ENCODE assay signal across 25 mouse cellular contexts in genomic region chr10:52028561-52029370, GRCm38 (mm10). TPM values are rescaled to one million over a fixed set of nuclear protein-coding genes. Genes with fewer than 3 reads are reported as not detected.
DNase-seq lines count a peak whose midpoint lies in the region; ATAC-seq and TF ChIP-seq lines count a peak whose summit lies in the region.
"Had no signal": no experiment of that assay in that cellular context is flagged by ENCODE, and none has a peak within 500 bp of the region (broad histone marks: within the 10 kb centered on the region; RNA-seq: fewer than 3 reads in every experiment).

No protein-coding gene starts in this region.

- H3K27ac ChIP-seq in hindbrain, embryonic 11.5 days (ENCODE audit: low read depth, low read length) = no peak overlapping the region
- H3K27ac ChIP-seq in hindbrain, embryonic 10.5 days = no peak overlapping the region
- H3K27ac ChIP-seq in liver, postnatal 0 days (ENCODE audit: low read depth) = no peak overlapping the region
- H3K27ac ChIP-seq: embryonic facial prominence, embryonic 15.5 days; hindbrain, postnatal 0 days; kidney, embryonic 15.5 days; limb, embryonic 15.5 days; liver, embryonic 14.5 days; lung, embryonic 15.5 days; neural tube, embryonic 12.5 days; stomach, embryonic 15.5 days had no signal

- H3K4me3 ChIP-seq in hindbrain, embryonic 11.5 days (ENCODE audit: low read depth, low read length) = no peak overlapping the region
- H3K4me3 ChIP-seq in hindbrain, embryonic 10.5 days = no peak overlapping the region
- H3K4me3 ChIP-seq in liver, postnatal 0 days (ENCODE audit: low read depth, low read length) = no peak overlapping the region
- H3K4me3 ChIP-seq: megakaryocyte, embryonic 14.5 days had no signal

- TF ChIP-seq EP300 in liver, postnatal 0 days (IDR thresholded peaks at IDR 0.05; ENCODE audit: low read depth) = no peak

- H3K4me1 ChIP-seq in hindbrain, embryonic 11.5 days (replicated peaks; ENCODE audit: control insufficient read depth, insufficient read depth, low read length) = peaks cover 7% of the 10 kb centered on the region
- H3K4me1 ChIP-seq in hindbrain, embryonic 10.5 days (replicated peaks) = peaks cover 14% of the 10 kb centered on the region
- H3K4me1 ChIP-seq in liver, postnatal 0 days (ENCODE audit: insufficient read depth) = no peaks in the 10 kb centered on the region

- no peak overlapping the region for H3K9ac ChIP-seq in hindbrain, embryonic 11.5 days (ENCODE audit: low read depth, low read length)
- H3K9ac ChIP-seq in liver, postnatal 0 days (replicated peaks) = no peak overlapping the region
- H3K9ac ChIP-seq: embryonic facial prominence, embryonic 15.5 days; kidney, embryonic 15.5 days; limb, embryonic 15.5 days; liver, embryonic 14.5 days; lung, embryonic 15.5 days; neural tube, embryonic 12.5 days; stomach, embryonic 15.5 days had no signal

- 2% methylated on average over 11 of the region's 11 CpGs for WGBS in hindbrain, embryonic 11.5 days
- 2% methylated on average over 11 of the region's 11 CpGs for WGBS in hindbrain, embryonic 10.5 days
- 3% methylated on average over 11 of the region's 11 CpGs for WGBS in liver, postnatal 0 days (ENCODE audit: insufficient replicate concordance)

- TF ChIP-seq CTCF in liver, postnatal 0 days (IDR thresholded peaks at IDR 0.05; ENCODE audit: low read depth) = no peak

- DNase-seq in embryo, embryonic 10.5 days (ENCODE audit: low spot score) = peak; percentile 31
- DNase-seq in embryo, embryonic 11 days = no peak
- DNase-seq in hindbrain, embryonic 11.5 days (ENCODE audit: low spot score) = peak; percentile 40
- DNase-seq in hindbrain, embryonic 10.5 days (ENCODE audit: low spot score) = no peak
- DNase-seq in retina, postnatal 1 day = peak; percentile 13
- no peak for DNase-seq in retina, embryonic 14.5 days (ENCODE audit: low spot score)
- DNase-seq in liver, postnatal 0 days = no peak
- DNase-seq: adrenal gland, postnatal 10 days; cerebellum, adult 9-10 months; kidney, adult 11 months; kidney, postnatal 36 days; layer of hippocampus, postnatal 36 days; lung, postnatal 36 days; right cerebral cortex, adult 18-20 months; right cerebral cortex, postnatal 4 days; thymus, postnatal 36 days had no signal

- H3K27me3 ChIP-seq in hindbrain, embryonic 11.5 days (ENCODE audit: control insufficient read depth, insufficient read depth, low read length) = peaks cover 53% of the 10 kb centered on the region
- peaks cover 86% of the 10 kb centered on the region for H3K27me3 ChIP-seq in hindbrain, embryonic 10.5 days (ENCODE audit: insufficient read depth, poor library complexity, severe bottlenecking)
- peaks cover 52% of the 10 kb centered on the region for H3K27me3 ChIP-seq in liver, postnatal 0 days (ENCODE audit: insufficient read depth, low read length)

- ATAC-seq in hindbrain, embryonic 11.5 days (ENCODE audit: low FRiP score) = no peak
- ATAC-seq in liver, postnatal 0 days = no peak

- H3K4me2 ChIP-seq in hindbrain, embryonic 11.5 days (replicated peaks; ENCODE audit: low read depth, low read length) = no peak overlapping the region
- H3K4me2 ChIP-seq in liver, postnatal 0 days (ENCODE audit: low read depth, low read length) = no peak overlapping the region

- no peaks in the 10 kb centered on the region for H3K9me3 ChIP-seq in hindbrain, embryonic 11.5 days (ENCODE audit: control insufficient read depth, low read length)
- H3K9me3 ChIP-seq in hindbrain, embryonic 10.5 days = no peaks in the 10 kb centered on the region
- H3K9me3 ChIP-seq in liver, postnatal 0 days (ENCODE audit: low read length) = no peaks in the 10 kb centered on the region
- H3K9me3 ChIP-seq: embryonic facial prominence, embryonic 15.5 days; kidney, embryonic 15.5 days; limb, embryonic 15.5 days; lung, embryonic 15.5 days; neural tube, embryonic 12.5 days; stomach, embryonic 15.5 days had no signal

- no peaks in the 10 kb centered on the region for H3K36me3 ChIP-seq in hindbrain, embryonic 11.5 days (ENCODE audit: control insufficient read depth, insufficient read depth, low read length)
- H3K36me3 ChIP-seq in hindbrain, embryonic 10.5 days = no peaks in the 10 kb centered on the region
- no peaks in the 10 kb centered on the region for H3K36me3 ChIP-seq in liver, postnatal 0 days (replicated peaks; ENCODE audit: insufficient read depth, low read length)
- H3K36me3 ChIP-seq: embryonic facial prominence, embryonic 15.5 days; kidney, embryonic 15.5 days; limb, embryonic 15.5 days; lung, embryonic 15.5 days; neural tube, embryonic 12.5 days; stomach, embryonic 15.5 days had no signal

RNA-seq across cellular contexts. Expression of gene Vgll2, which starts 6.5 kb away (rescaled TPM):
- polyA plus RNA-seq in hindbrain, embryonic 11.5 days (2014; fragmentation: Nextera tagmentation; extraction: Ambion mirVana) = 1.2 and 3.4 TPM in 2 replicates
- polyA plus RNA-seq in hindbrain, embryonic 10.5 days (2016; fragmentation: Nextera tagmentation; extraction: Ambion mirVana) = 1.4 and 1.6 TPM in 2 replicates
- polyA plus RNA-seq in liver, postnatal 0 days (2015; fragmentation: Nextera tagmentation; extraction: Ambion mirVana) = 0.57 TPM in 1 of 2 replicates, not detected in the other

Comparison
In these comparisons a context has a peak if more than half of its experiments do, and no peak if none do; other contexts are left out.
1. DNase-seq: peak in embryo, embryonic 10.5 days (single experiment), hindbrain, embryonic 11.5 days (single experiment) and retina, postnatal 1 day (single experiment); none in embryo, embryonic 11 days (single experiment), hindbrain, embryonic 10.5 days (single experiment), retina, embryonic 14.5 days (single experiment) and liver, postnatal 0 days (single experiment).